Mouse (Mus musculus): ENCODE measurements around the gene Catsperd.

GRCm38 (mm10) chr17:56583611-56584256 is 44.2 kb upstream of the Catsperd start:
- TF ChIP-seq CTCF (IDR thresholded peaks at IDR 0.05; ENCODE audit: low read depth, low read length): no peak
- TF ChIP-seq GATA1 (IDR thresholded peaks at IDR 0.05; ENCODE audit: borderline replicate concordance, low read length): no peak
- no peak for TF ChIP-seq TAL1 (conservative IDR thresholded peaks at IDR 0.05; ENCODE audit: low read depth, low read length)
- no peak for TF ChIP-seq POLR2AphosphoS5 (IDR thresholded peaks at IDR 0.05; ENCODE audit: insufficient replicate concordance, low read depth, low read length)
- no peak for TF ChIP-seq GATA2 (IDR thresholded peaks at IDR 0.05; ENCODE audit: borderline replicate concordance, low read depth, low read length)

Measured in G1E (cell line).